Mouse (Mus musculus) frontal cortex, postnatal 25 days (tissue): ENCODE results near the gene B230219D22Rik.
A peak's percentile ranks its signal among the peaks of the same experiment; 100 is the strongest.
"Not testable (repeated sequence)": the region's sequence is repeated elsewhere in the genome, so short reads cannot be mapped to it uniquely, and the experiment has no call there.

Source experiments
- DNase-seq, 2 experiments: peaks; one replicate each; pipeline ENCODE4 v3.0.0; 2022; ENCODE audit warnings: low spot score in 2 of 2

The B230219D22Rik gene

DNA sequence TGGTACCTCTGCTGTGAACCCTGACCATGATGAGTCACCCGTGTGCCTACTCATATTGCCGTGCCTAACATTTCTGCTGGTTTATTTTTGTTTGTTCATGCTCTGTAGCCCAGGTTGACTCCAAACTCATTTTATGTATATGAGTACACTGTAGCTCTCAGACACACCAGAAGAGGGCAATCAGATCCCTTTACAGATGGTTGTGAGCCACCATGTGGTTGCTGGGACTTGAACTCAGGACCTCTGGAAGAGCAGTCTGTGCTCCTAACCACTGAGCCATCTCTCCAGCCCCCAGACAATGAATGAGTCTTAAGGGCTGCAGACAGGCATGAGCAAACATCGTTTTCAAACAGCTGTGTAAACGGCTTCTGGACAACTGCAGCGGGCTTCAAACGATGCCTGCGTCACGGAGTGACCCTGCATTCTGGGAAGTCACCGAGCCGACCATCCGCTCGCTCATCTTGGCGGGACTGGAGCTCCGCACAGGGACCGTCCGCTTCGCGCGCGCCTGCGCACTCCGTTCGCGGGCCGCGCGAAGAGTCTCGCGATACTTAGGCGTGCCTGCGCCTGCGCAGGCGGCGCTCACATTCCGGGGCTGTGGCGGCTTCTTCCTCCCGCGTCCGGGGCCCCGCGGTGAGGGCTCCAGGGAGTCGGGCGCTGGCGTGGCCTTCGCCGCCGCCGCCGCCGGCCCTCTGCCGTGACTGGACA, at the start of gene B230219D22Rik:
Gene B230219D22Rik (plus strand): TSS at position 590 of the 708 bp plus-strand sequence.
- DNase-seq = peak; percentile 77 to 82

DNA sequence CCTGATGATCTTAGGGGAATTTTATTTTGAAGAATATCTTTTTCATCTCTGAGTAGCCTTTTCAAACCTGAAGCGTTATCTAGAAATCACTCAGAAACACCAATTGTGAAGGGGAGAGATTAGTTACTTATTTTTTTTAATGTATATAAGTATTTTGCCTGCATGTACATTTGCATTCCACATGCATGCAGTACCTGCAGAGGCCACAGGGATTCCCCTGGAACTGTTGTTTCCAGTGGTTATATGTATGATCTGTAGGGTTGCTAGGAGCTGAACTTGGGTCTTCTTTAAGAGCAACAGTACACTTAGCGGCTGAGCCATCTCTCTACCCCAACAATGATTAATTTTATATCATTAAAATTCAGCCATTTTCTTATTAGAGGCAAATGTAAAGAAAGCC, 48.4 kb upstream of the B230219D22Rik start:
- DNase-seq = no peak

DNA sequence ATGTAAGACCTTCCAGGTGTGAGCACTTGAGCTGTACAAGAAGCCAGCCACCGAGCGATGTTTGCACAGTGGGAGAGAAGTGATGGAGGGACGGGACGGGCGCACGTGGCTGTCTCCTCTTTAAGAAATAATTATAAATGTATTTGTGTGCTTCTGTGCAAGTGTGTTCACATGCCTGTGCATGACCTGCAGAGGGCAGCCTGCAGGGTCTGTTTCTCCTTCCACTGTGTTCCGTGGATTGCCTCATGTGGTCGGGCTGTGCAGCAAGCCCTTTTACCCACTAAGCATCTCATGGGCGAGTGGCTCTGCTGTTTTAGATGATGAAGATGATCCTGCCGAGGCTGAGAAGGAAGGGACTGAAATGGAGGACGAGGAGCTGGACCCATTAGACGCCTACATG, 42.8 kb upstream of the B230219D22Rik start:
- no peak for DNase-seq

DNA sequence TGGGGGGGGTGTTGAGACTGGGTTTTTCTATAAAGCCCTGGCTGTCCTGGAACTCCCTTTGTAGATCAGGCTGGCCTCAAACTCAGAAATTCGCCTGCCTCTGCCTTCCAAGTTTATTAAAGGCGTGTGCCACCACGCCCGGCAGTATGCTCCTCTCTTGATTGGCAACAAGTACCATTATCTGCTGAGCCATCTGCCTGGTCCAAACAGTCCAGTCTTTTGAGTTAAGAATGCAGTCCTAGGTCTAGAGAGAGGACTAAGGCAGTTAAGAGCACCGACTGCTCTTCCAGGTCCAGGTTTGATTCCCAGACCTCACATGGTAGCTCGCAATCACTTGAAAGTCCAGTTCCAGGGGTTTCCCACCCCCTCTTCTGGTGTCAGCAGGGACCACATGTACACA, 41.9 kb upstream of the B230219D22Rik start:
- DNase-seq = no peak

DNA sequence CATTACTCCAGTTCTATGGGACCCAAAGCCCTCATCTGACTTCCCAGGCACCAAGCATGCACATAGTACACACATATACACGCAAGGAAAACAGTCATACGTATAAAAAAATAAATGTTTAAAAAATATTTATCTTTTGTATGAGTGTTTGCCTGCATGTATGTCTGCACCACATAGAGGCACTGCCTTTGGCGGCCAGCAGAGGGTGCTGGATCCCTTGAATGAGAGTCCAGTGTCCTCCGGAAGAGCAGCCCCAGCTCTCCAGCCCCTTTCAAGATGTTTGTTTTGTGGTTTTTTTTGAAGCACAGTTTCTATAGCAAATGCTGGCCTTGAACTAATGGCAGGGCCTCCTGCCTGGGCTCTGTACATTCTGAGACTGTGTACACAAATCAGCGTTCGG, 24.4 kb upstream of the B230219D22Rik start:
- DNase-seq = no peak

DNA sequence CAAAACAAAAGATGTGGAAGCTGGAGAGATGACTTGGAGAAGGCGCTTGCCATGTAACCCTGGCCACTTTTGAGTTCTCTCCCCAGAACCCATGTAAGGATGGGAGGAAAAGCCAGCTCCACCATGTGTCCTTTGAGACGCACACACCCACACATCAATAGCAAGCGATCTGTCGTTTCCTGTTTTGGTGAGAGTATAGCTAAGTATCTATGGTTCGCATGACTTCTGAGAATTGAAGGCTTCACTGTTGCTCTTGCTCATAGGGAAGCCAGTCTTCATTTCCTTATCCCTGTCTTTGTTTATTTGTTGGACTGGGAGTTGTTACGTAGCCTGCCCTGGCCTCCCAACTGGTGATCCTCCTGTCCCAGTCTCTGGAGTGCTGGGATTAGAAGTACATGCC, 20.2 kb upstream of the B230219D22Rik start:
- no peak for DNase-seq

DNA sequence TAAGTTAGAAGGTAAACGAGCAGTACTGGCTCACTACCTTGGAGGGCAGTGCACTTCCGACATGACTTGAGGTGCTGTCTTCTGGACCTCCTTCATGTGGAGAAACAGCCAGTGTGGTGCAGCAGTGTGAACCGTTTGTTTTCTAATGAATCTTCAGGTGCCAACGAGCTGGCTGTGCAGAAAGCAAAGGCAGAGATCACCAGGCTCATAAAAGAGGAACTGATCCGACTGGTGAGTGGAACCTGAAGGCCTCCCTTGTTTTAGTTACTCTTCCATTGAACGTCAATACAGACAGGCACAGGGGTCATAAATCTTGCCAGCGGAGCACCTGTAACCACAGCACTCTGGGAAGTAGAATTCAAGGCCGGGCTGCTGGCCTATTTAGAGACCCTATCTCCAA, 15.6 kb upstream of the B230219D22Rik start:
- DNase-seq = no peak

DNA sequence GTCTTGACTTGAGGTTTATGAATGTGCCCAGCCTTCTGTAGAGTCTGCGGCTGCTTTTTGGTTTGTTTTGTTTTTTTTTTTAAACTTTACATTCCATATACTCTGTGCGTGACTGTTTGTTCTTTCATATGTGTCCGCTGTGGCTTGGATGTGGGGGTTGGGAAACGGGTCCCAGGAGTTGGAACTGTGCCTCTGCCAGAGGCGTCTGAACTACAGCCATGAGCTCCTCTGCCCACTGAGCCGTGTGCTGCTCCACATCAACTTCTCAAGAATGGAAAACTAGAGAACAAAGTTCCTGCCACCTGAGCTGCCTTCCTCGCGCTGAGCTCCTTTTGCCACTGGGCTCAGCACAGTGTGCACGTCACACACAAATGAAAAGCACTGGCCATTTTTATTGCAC, 10.7 kb upstream of the B230219D22Rik start:
- no peak for DNase-seq

DNA sequence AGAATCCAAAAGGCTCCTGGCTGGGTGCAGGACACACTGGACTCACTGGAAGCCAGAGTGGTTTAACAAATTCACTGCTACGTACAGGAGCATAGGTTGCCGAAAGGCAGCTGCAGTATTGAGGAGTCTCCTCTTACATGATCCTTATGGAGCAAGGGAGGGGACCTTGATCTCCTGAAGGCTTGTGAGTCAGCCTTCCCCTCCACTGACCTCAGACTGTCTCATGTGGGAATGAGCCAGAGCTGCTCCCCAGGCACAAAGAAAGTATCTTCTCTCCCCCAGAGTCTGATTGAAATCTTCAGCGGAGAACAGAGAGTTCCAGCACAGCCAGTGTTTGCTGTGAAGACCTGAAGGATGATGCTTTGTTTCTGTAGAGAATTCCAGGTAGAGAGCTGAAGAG, 9.3 kb upstream of the B230219D22Rik start:
- no peak for DNase-seq

DNA sequence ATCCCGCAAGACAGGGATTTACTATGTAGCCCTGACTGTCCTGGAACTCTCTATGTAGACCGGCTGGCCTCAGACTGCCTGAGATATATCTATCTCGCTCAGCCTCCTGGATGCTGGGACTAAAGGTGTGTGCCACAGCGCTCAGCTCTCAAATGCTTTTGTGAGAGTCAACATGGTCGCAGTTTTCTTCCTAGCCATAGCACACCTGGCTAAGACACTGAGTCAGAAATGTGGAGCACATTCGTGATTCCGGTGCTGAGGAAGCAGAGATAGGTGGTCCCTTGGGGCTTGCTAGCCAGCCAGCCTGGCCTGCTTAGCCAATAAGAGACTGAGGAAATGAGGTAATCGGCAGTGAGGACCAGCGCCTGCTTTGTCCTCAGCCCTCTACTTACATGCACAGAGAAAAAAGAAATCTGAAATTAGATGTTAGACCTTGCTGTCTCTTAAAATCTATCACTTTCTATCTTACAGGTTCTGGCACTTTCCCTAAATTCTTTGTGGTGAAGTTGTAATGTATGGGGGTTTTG, 6.8 kb upstream of the B230219D22Rik start:
- no peak for DNase-seq

DNA sequence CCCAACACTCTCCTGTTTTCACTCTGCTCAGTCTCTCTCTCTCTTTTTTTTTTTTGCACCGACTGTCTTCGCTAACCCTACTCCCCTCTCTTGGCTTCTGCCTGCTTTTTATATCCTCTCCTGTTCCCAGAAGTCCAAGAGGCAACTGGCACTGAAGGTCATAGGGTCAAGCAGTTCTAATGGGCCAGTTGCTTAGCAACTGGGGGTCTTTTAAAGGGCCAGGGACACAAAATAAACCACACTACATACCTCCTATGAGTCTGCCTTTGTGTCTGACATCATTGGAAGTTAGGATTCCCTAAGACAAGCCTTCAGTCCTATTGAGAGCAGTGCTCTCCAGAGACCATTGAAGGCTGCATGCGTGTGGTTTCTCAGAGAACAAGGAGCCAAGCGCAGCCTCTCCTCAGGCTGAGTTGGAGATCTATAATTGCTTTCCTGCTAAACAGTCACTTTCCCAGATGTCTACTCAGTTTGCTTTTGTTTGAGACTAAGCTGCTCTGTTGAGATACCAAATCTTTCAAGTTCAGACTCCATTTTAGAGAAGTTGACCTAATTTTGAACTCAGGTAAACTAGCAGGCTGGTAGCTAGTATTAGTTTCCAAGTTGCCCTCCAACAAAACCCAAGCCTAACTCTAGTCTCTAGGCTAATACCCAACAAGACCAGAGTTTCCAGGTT, 4.9 kb upstream of the B230219D22Rik start:
- no peak for DNase-seq

DNA sequence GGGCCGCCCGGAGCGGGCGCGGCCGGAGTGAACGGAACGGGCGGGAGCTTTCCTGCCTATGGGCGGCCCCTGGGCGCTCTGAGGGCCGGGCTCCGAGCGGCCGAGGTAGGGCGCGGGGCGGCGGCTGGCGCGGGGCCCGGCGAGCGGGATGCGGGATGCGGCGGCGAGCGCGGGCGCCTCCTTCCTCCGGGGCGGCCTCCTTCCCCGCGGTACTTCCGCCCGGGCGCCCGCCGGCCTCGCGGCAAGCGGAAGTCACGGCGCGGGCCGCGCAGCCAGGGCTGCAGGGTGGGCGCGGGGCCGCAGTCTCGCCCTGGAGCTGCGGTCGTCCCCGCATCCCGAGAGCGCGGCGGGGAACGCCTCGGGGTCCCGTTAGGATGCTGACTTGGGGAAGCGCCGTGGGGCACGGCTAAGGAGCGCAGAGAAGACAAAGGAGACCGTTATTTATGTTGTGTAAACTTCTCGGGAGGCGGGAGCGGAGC, 358 bp downstream of the B230219D22Rik start:
- no peak for DNase-seq

DNA sequence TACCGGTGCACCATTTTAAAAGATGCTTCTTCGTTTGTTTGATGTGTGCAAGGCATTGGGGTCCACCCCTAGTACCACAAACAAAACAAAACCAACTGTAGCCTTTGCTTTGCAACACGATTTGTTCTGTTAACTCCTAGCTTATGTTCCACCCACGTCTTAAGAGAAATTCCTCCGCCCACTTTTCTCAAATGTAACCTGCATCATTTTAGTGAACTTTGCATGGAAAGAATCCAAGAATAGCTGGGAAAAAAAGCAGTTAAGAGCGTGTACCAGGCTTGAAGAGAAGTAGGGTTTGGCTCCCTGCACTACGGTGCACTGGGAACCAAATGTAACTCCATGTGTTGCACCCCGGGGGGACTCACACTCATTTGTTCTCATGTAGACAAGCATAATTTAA, 1.2 kb downstream of the B230219D22Rik start:
- DNase-seq = no peak

DNA sequence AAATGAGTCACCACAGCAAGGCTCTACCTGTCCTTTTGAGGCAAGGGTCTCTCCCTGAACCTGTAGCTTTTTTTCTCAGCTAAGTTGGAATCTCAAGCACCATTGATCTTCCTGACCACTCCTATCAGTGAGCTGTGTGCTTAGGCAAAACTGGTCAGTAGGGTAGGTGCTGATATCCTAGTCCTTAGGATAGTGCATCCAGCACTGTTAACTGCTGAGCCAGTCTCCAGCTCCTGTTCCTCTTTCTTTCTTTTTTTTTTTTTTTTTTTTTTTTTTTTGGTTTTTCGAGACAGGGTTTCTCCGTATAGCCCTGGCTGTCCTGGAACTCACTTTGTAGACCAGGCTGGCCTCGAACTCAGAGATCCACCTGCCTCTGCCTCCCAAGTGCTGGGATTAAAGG, 3.1 kb downstream of the B230219D22Rik start:
- not testable (repeated sequence) for DNase-seq

DNA sequence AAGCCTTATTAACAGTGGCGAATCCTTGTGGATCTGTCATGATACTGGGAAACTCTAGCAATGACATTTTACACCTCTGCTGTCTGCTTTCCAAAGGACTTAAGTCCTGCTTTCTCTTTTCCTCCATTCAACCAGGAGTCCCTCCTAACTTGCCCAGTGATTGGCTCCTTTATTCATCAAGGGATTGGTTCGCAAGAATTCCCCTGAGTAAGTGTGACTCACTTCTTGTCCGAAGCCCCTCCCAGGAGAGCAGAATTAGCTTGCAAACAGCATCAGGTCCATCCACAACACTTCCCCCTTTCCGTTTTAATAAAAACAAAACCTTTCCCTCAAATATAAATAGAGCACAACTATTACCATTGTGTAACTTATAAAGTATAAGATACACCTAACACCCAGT, 11.4 kb downstream of the B230219D22Rik start:
- no peak for DNase-seq

DNA sequence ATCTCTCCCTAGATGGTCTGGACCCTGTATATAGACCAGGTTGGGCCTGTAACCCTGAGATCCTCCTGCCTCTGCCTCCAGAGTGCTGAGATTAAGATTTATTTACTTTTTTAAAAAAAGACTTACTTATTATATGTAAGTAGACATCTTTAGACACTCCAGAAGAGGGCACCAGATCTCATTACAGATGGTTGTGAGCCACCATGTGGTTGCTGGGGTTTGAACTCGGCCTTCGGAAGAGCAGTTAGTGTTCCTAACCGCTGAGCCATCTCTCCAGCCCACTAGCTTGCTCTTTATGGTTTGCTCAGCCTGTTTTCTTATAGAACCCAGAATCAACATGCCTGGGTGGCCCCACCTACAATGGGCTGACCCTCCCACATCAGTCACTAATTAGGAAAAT, 19.9 kb downstream of the B230219D22Rik start:
- no peak for DNase-seq

DNA sequence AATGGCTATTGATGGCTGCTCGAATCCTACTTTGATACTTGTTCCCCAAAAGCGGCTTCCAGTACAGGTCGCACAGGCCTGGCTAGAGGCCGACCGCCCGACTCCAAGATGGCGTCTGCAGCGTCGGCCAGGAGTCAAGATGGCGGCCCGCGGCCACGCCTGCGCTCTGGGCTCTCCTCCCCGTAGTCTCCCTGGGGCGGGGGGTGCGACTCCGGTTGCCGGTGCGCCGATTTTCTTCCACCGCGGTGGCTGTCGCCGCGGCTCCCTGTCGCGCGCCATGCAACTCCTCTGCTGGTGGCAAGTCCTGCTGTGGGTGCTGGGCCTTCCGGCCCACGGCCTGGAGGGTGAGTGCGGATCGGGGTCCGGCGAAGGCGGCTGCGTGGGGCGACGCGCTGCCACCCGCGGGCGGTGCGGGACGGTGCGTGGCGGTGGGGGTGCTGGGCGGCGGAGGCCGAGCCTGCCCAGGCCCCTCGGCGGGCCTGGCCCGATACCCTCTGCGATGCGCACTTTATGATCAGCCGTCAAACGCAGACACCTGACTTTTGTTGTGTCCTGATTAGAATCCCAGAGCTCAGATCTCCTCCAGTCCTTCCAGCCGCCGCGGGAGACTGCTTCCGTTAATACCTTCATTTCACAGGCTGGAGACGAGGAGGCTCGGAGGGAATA, 21.7 kb downstream of the B230219D22Rik start, which contains the start of gene Txndc15:
Gene Txndc15 (plus strand): TSS at position 150 of the 666 bp plus-strand sequence.
- peak; percentile 78 to 84 for DNase-seq

DNA sequence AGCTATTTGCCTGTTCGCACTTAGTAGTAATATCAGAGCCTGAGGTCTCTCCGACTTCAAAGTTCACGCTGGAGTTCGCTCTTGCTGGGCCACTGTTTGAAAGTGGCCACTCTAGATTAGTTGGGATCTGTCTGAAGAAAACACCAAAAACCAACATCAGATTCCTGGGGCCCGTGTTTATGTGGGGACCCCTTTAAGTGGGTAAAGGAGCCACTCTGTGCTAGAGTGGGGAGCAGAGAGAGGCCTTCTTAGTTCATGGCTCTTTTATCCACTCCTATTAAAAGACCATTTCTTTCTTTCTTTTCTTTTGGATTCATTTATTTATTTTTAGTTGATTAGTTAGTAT, 22.2 kb downstream of the B230219D22Rik start:
- no peak for DNase-seq

DNA sequence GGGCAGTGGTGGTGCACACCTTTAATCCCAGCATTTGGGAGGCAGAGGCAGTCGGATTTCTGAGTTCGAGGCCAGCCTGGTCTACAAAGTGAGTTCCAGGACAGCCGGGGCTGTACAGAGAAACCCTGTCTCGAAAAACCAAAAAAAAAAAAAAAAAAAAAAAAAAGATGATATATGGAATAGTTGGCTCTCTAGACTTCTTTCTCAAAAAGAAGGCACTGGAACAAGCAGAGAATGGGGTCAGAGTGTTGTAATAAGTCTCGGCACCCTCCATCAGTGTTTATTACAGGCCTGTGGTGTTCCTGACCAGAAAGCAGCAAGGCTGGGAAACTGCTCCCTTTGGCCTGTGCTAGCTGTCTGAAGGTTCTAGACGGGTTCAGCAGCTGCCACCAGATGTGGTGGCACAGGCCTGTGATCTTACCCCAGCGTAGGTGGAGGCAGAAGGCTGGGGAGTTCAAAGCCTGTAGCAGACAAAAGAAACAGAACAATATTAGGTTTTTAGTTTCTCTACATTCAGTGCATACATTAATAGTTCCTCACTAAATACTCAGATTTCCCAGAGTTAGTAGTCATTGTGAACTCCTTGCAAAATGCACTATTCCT, 23.1 kb downstream of the B230219D22Rik start:
- DNase-seq = no peak

DNA sequence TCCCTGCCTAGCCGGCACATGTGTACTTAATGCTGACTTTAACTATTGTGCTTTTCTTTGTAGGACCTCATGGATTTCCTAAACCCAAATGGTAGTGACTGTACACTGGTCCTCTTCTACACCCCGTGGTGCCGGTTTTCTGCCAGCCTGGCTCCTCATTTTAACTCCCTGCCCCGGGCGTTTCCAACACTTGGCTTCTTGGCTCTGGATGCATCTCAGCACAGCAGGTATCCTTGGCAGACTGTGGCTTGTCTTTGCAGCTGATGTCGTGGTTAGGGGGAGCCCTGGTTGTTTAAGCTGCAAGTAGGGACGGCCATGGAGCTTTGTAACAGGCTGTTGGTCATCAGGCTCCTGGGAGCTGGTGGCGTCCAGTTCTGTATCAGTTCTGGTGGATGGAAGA, 28.6 kb downstream of the B230219D22Rik start:
- no peak for DNase-seq

DNA sequence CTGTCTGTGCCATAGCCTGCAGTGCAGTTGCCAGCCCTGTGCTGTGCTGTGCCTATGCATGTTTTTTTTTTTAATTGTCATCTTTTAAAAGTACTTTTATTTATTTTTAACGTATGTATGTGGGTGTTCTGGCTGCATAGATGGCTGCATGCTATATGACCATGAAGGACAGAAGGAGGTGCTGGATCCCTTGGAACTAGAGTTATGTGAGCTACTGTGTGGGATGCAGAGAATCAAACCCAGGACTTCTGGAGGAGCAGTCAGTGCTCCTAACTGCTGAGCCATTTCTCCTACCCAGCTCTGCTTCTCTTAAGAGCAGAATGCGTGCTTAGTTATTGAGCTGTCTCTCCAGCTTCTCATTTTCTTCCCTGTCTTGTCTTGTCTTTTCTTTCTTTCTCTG, 29.1 kb downstream of the B230219D22Rik start:
- DNase-seq = no peak

DNA sequence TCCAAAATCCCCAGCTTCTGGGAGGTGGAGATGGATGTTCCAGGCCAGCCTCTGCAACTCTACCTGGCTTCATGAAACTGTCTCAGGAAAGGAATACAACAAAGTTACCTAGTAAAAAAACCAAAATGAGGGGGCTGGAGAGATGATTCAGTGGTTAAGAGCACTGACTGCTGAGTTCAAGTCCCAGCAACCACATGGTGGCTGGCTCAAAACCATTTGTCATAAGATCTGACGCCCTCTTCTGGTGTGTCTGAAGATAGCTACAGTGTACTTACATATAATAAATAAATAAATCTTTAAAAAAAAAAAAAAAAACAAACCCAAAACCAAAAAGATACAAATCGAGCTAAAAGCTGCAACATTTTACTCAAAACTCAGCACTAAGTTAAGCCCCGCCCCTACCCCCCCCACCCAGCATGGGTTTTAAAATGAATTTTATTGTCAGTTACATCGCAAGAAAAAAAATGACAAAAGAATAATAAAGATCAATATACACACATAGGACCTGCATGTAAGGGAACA, 33.7 kb downstream of the B230219D22Rik start:
- DNase-seq = no peak
